Mouse (Mus musculus) retina, postnatal 7 days (tissue): Measurements from ENCODE around the gene Cdiptos.

Experiments used
- DNase-seq: peaks from one replicate; pipeline ENCODE4 v3.0.0-alpha.2; 2012; ENCODE audit warnings: low read depth, low spot score

The Cdiptos gene

DNA sequence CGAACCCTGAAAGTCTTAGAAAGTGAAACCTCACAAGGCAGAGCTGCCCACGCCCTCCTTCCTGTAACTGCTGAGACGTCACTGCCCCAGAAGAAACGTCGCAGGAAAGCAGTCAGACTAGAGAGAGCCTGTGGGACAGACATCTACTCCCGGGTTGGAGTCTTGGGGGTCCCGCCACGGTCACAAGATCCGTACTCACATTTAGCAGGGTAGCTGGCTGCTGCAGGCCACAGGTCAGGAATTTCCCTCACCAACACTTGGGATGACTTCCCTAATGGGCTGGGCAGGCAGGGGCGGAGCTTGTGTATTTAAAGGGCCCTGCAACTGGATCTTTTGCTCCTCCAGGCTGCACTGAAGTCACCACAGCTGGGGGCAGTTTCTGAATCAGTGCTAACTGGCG lies 38.4 kb upstream of the Cdiptos start, which contains the start of gene Mvp:
Gene Mvp, minus strand, starts transcription at position 302 of the 400 bp plus-strand sequence.
- DNase-seq = no peak

DNA sequence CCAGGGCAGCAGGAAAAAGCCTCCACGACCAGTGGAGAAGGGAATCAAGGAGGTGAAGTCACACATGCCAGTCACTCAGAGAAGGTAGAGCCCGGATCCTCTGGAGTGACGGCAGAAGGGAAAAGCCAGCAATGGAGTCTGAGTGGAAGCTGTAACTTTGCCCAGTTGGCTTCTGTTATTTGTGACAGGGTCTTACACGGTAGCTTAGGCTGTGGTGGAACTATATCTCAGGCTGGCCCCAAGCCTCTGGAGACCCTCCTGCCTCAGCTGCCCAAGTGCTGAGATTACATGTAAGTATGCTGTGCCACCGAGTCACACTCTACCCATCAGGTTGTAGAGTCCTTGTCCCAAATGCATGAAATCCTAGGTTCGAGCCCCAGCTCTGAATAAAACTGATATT lies 37.5 kb upstream of the Cdiptos start:
- no peak for DNase-seq

DNA sequence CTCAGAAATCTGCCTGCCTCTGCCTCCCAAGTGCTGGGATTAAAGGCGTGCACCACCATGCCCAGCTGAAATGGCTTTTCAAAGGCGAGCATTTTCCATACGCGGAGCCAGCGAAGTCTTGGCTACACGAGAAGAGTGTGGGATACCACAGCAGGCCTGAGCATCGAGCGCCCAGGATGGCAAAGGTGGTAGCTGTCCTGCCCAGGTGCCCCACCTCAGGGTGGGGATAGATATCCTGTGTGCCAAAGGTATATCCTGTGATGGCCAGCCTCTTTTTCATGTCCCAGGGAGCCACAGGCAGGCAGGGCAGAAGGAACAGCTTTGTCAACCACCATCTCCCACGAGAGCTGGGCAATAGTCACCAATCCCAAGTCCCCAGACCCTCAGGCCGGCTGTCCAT lies 36.9 kb upstream of the Cdiptos start:
- no peak for DNase-seq

DNA sequence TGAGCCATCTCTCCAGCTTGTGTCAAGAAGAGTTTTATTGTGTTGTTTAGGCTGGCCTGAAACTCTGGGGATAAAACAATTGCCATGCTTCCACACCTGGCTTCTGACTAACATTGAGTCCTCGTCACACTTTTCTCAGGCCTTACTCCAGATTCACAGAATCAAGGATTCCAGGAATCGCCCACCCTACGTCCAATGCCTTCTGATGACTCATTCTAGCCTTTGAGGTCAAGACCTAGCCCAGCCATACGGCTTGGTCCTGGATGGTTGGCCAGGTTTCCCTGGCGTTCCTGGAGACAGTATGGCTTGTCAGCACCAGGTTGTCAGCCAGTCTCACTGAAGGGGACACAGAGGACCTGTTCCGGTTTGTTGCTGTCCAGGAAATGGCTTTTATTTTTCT lies 36.5 kb upstream of the Cdiptos start:
- DNase-seq = no peak

DNA sequence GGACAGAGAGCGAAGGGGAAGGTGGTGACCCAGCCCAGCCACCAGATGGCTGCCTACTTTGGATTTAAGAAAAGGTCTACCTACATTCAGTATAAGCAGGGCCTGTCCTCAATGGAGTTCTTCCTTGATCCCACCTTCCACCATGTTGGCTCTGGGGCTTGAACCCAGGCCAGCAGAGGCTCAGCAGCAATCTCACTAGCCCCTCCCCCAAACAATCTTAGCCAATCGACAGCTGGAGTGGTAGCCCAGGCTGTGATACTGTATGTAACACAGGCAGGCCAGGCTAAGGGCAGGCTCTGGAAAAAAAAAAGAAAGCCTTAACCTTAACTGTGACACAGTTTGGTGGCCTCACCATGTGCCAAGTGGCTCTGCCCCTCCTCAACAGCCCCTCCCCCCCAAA lies 35.8 kb upstream of the Cdiptos start:
- no peak for DNase-seq

DNA sequence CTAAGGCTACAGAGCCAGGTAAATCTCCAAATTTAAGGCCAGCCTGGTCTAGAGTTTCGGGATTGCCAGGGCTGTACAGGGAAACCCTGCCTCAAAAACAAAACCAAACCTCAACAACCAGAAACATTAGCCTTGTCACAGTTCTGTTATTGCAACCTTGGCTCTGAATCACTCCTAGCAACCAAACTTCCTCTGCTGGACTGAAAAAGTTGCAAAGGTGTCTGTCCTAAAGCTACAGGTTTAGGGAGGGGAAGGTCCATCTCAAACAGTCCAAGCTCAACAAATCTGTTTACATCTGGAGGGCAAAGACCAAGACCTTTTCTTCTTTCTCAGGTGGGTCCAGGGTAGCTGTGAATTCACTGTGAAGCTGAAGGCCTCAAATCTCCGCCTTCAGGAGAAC lies 35.2 kb upstream of the Cdiptos start:
- DNase-seq = no peak

DNA sequence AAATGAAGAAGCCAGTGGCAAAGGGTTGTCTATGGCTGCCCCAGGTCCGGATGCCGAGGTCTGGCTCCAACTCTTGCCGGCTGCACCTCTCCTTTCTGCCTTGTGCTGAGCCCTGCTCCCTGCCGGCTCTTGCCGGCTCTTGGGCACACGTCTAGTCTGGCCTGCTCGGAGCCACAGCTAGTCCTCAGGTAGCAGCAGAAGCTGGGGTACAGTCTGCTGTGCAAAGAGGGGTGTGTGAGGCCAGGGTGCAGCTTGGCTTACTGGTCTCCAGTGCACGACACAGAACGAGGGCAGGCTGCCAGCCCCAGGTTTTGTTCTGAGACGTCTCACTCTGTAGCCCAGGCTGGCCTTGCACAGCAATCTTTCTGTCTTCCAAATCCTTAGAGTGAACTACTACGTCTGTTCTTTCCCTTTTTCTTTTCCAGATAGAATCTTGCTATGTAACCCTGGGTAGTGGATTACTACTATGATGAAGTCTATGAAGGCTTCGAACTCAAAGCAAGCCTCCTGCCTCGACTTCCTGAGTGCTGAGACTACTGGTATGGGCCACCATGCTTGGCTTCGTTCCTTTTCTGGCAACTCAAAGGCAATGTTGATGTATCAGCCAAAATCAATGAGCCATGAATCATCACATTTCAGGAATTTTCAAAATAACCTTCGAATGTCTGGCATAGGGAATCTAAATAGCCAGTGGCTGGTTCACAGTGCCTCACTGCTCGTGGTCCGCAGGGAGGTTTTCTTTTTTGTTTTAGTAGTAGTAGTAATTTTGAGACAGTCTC lies 33.6 kb upstream of the Cdiptos start:
- DNase-seq = no peak

DNA sequence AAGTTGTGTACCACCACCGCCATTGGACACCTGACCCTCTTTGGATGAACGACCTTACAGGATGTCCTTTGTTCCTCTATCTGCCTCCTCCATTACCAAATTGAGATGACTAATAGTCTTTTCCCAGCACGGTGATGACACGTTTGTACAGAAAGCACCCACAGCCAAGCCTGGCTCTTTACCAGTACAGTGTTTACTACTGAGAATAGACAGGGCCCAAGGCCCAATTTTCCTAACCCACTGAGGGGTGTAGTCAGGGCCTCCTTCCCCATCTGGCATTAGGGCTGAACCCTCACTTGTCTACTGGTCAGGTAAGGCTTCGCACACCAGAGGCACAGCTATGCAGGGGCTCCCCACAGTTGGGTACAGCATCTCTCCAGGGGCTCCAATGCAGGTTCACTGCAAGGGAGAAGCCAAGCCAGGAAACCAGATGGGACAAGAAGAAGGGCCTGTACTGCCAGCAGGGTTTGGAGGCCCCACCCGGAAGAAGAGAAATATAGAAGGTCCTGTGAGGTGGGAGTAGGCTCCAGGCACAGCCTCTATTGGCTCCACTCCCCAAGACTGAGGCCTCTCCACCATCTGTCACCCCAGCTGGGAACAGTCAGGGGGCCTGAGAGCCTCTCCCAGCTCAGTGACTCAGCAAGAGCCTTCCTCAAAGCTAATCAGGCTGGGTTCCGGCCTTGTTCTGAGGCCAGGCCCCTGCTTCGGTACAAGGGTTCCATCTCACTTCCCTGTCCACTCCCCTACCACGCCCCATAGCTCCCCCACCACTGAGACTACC lies 32.5 kb upstream of the Cdiptos start:
- no peak for DNase-seq

DNA sequence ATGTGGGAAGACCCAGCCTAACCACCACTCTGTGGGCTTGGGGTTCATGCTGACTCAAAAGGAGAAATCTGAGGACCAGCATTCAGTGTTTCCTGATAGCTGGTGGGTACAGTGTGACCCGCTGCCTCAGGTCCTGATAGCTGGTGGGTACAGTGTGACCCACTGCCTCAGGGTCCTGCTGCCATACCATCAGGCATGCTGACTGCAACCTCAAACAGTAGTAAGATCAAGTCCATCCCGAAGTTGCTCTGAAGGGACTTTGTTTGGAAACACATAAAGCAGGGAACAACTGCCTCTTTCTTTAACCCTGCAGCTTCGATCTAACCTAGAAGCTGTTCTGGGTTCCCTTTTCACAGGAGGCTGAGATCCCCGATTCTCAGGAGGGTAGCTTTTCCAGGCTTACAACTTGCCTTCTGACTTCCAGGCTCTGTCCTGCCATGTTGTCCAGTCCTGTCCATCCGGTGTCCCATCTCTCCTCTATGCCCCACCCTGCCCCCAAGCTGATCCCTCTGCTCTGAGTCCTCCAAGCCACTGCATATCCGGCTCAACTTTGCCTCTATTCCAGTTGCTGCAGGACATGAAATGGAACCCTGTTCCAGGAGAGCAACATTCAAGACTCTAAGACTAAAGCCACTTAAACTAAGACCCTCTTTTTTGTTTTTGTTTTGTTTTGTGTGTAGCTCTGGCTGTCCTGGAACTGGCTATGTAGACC lies 31.6 kb upstream of the Cdiptos start:
- no peak for DNase-seq

DNA sequence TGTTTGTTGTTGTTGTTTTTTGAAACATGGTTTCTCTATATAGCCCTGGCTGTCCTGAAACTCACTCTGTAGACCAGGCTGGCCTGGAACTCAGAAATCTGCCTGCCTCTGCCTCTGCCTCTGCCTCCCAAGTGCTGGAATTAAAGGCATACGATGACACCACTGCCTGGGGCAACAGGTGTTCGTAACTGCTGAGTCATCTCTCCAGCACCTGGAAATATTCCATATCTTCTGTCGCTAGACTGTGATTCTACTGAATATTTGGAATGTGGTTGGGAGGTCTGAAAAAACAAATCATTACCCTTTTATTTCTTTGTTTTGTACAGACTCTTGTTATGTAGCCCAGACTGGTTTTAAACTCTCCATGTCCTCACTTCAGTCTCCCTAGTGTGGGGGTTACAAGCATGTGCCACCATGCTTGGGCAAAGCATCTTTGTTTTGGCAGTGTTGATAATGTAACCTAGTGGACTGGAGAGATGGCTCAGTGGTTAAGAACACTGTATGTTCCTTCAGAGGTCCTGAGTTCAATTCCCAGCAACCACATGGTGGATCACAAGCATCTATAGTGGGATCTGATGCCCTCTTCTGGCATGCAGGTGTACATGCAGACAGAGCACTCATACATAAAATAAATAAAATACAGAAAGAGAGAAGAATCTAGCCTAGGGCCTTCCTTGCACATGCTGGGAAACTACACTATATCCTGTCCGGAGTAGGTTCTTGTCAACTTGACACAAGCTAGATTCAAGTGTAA lies 28.4 kb upstream of the Cdiptos start:
- DNase-seq = no peak

DNA sequence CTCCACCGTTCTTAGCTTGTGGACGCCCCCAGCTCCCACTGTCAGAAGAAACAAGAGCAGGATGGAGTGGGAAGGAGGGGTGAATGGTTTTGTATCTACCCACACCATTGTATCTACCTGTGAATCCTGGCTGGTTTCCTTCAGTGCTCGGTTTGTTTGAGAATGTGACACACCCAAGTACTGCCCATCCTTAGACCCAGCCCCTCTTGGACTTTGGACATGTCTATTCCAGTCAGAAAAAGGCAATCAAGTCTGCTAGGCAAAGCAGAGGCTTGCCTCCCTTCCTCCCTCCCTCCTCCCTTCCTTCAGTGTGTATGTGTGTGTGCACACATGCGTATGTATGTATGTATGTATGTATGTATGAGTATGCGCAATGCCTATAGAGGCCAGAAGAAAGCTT lies 27.7 kb upstream of the Cdiptos start:
- no peak for DNase-seq

DNA sequence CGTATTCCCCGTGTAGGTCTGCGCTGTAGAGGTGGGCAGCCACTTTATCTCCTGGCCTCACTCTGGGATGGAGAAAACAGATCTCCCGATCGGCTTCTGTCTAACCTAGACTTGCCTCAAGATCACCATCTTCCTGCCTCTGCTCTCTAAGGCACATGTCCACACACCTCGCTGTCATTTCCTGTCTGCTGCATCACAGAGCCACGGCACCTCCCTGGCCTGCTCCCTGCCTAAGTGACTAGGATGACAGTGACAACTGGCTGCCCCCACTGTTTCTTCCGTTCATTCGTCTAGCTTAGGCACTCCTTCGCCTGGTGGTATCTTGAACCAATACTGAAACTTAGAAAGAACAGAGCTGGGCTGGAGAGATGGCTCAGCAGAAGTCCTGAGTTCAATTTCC lies 23.7 kb upstream of the Cdiptos start:
- DNase-seq = no peak

DNA sequence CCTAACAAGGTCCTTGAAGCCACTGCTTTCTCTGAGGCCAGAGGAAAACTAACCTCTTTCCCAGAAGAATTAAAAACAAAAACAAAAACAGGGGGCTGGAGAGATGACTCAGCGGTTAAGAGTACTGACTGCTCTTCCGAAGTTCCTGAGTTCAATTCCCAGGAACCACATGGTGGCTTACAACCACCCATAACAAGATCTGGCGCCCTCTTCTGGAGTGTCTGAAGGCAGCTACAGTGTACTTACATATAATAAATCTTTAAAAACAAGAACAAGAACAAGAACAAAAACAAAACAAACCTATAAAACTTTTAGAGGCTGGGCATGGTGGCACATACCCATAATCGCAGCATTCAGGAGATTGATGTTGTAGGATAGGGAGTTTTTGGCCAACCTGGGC lies 20.6 kb upstream of the Cdiptos start:
- DNase-seq = no peak

DNA sequence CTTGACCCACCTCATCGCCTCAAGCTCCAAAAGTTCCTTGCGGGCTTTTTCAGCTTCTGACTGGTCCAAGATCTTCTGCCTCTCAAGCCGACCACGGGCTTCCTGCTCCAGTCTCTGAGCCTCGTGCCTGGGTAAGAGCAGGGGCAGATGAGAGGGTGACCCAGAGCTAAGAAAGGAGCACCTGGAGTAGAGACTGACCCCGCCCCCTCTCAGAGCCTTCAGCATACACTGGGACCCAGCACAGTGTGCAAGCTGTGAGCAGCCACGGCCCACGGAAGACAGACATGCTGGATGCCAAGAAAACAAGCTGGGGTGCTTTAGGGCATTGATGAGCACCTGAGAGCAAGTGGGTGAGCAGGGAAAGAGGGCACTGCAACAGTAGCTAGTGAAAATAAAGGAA lies 12.9 kb upstream of the Cdiptos start:
- DNase-seq = no peak

DNA sequence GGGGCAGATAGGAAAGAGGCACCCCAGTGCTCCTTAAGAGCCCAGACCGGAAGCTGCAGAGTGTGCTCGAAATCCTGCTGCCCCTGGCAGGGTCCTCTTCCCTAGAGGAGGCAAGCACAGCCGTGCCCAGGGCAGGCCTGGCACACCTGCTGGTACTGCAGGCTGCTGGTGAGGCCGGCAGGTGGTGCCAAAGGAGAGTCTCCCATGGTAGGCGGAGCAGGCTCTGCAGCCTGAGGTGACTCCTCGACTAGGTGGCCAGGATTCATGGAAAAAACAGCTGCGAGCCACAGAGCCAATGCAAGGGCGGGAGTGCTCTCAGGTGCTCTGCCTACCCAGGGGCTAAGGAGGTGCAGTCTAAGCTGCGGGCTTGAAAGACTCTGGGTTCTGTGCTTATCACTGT lies 10.4 kb upstream of the Cdiptos start:
- peak; percentile 25 for DNase-seq

DNA sequence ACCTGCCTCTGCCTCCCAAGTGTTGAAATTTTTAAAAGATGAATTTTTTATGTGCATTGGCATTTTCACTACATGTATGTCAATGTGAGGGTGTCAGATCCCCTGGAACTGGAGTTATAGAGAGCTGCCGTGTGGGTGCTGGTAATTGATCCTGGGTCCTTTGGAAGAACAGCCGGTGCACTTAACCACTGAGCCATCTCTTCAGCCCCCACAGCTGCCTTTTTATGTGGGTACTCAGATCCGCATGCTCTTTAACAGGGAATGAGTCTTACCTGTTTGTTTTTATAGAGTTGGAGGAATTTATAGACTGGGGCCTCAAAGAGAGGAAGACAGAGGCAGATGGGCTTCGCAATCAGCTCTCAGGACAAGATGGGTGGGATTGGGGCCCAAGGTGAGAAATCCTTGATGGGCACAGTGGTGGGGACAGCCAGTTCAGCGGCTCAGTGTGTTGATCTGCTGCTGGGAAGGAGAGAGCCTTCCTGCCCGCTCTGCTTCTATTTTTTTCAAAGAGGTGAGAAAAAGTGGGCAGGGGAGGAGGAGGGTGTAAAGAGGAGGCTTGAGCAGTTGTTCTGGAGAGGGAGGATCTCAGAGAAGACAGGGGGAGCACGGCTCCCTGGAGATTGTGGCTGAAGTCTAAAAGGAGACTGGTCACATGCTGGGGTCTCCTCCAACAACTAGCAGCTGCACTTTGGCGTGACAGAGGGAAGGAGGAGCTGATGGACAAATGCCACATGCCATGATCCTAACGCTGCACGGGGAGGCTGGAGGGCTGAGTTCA lies 9.0 kb upstream of the Cdiptos start:
- no peak for DNase-seq

DNA sequence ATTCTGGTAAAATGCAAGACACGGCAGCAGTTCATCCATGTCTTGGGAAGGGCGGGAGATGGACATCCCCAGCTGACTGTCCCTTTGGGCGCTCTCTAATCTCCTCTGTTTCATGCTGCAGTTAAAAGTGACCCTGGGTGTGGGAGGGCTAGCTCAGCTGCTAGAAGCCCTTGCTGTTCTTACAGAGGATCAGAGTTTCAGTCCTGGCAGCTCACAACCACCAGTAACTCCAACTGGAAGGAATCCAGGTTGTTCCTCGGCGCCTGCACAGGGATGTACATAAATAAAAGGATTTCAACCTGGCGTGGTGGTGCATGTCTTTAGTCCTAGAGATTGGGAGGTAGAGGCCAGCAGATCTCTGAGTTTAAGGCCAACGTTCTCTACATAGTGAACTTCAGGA lies 7.2 kb upstream of the Cdiptos start:
- no peak for DNase-seq

DNA sequence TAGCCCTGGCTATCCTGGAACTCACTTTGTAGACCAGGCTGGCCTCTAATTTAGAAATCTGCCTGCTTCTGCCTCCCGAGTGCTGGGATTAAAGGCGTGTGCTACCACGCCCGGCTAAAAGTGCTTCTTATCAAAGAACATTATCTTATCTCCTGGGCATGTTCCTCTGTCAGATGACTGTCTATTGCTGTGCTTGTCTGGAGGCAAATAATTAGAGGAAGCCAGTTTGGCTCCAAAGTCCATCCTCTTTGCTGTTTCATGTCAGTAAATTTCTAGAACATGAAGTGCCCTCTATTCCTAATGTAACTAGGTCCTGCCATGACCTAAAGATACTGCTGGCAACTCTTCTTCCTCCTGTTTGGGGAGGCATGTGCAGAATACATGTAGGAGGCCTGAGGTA lies 6.2 kb upstream of the Cdiptos start:
- DNase-seq = no peak

DNA sequence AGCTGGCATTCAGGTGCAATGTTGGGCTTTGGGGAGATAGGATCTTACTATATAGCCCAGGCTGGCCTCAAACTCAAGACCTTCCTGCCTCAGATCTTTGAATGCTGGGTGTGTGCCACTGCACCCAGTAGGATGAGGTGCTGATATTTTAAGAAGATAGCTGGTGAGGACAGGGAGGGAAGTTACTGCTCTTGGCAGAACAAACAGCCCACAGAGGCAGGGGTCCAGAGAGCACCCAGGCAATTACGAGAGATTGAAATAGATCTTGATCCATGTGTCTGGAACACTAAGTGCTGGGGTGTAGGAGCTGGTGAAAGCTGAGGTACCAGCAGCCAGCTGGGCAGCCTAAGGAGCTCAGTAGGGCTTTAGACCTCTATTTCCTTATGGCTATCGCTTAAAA lies 5.7 kb upstream of the Cdiptos start:
- DNase-seq = no peak

DNA sequence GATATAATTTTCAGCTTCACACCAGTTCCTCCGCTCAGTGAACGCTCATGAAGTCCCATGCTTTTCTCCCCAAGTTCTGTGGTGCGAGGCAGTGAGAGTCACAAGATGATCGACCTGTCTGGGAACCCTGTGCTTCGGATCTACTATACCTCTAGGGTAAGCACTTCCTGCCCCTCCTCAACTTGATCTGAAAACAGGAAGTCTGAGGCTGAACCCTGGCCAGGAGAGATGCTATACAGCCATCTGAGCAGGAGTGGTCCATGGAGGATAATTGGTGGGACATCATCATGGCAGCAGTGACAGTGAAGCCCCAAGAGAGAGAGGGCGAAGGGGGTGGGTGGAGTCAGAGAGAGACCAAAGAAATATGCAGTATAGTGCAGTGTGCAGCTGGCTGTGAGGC lies 2.9 kb upstream of the Cdiptos start:
- DNase-seq = no peak

DNA sequence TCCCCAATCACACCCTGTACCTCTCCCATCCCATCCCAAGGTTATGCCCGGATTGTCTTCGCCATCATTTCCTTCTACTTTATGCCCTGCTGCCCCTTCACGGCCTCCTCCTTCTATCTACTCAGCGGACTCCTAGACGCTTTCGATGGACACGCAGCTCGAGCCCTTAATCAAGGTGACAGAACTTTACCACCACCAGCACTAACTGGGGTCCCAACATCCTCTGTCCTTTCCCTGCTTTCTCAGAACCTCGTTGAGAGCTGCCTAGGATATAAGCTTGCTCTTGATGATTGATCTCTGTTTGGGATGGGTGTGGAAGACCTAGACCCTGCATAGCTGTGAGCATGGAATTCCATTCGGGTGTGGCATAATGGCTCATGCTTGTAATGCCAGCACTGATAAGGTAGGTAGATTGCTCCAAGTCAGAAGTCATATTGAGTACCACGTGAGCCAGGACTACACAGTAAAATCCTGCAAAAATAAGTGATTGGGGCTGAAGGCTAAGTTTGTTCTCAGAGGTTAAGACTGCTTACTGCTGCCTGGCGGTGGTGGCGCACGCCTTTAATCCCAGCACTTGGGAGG lies 1.1 kb upstream of the Cdiptos start:
- DNase-seq = no peak
